Mouse (Mus musculus) spleen, adult 2 months (tissue): ENCODE data around the gene Itga5. TPM values are rescaled to one million over a fixed set of nuclear protein-coding genes. Genes with fewer than 3 reads are reported as not detected.

Experiments used
- DNase-seq, 2 experiments: peaks; one replicate each; pipeline versions ENCODE4 v3.0.0 to v3.0.0-alpha.2; 2012 to 2021; ENCODE audit warnings: low spot score in 2 of 2, low read depth in 1 of 2
- H3K27ac ChIP-seq: fragments of 200-500 bp; 2 replicates; pipeline ENCODE4 v1.5.1; 2012; ENCODE audit warnings: low read length, inconsistent platforms; ENCODE audit not compliant: insufficient read depth
- H3K27me3 ChIP-seq: fragments of 200-500 bp; 2 replicates; pipeline ENCODE4 v1.6.1; 2012; ENCODE audit warnings: mild to moderate bottlenecking, moderate library complexity, low read length, inconsistent platforms; ENCODE audit not compliant: control insufficient read depth, insufficient read depth
- H3K36me3 ChIP-seq: fragments of 200-500 bp; 2 replicates; pipeline ENCODE4 v1.6.1; 2012; ENCODE audit warnings: mild to moderate bottlenecking, low read length, inconsistent platforms; ENCODE audit not compliant: control insufficient read depth, insufficient read depth
- H3K4me1 ChIP-seq: fragments of 200-500 bp; 2 replicates; pipeline ENCODE4 v1.6.1; 2011; ENCODE audit warnings: inconsistent platforms; ENCODE audit not compliant: control insufficient read depth, insufficient read depth, insufficient read length
- H3K4me3 ChIP-seq: fragments of 200-500 bp; 2 replicates; pipeline ENCODE4 v1.5.1; 2011; ENCODE audit warnings: mild to moderate bottlenecking, inconsistent platforms; ENCODE audit not compliant: insufficient read depth, insufficient read length; ENCODE audit errors: extremely low read depth
- CTCF ChIP-seq: fragments of 200-500 bp; IDR thresholded peaks from 2 replicates; pipeline ENCODE4 v1.5.1; 2011; ENCODE audit warnings: mild to moderate bottlenecking, inconsistent platforms; ENCODE audit not compliant: insufficient read depth, insufficient read length, insufficient replicate concordance; ENCODE audit errors: extremely low read depth
- POLR2A ChIP-seq: fragments of 200-500 bp; IDR thresholded peaks from 2 replicates; pipeline ENCODE4 v1.6.1; 2011; ENCODE audit warnings: low read depth, low read length, inconsistent platforms
- WGBS: fragments of 180-500 bp; shearing (Covaris S2); methylation state at CpG from one replicate; pipeline ENCODE4 v1.1.7; 2018; 5-methylcytosine and 5-hydroxymethylcytosine counted together
- polyA plus RNA-seq: library from polyadenylated mRNA; depleted of rRNA; stranded (reverse); fragments of >200 nt; gene quantifications from 2 replicates; pipeline ENCODE4 v1.2.3, GENCODE M21; 2012

Itga5 gene
- polyA plus RNA-seq, 1 experiment: 8.0 TPM

GRCm38 (mm10) chr15:103371741-103372140 lies 5.2 kb upstream of the Itga5 start:
- Histone ChIP-seq H3K4me3 (no peak overlapping the region), H3K4me1 (0 out of 2 replicates have a peak, but pooled peaks cover 2% of the 10 kb centered on the region), H3K27ac (no peak overlapping the region), H3K27me3 (0 out of 2 replicates have a peak, but pooled peaks cover 2% of the 10 kb centered on the region), H3K36me3 (no peaks in the 10 kb centered on the region)
- no peak for TF ChIP-seq POLR2A
- no peak for TF ChIP-seq CTCF
- DNase-seq: no peak
- WGBS: 91% methylated on average over 1 of the region's 1 CpGs

GRCm38 (mm10) chr15:103371208-103371607 lies 4.6 kb upstream of the Itga5 start:
- DNase-seq: no peak
- no peak for TF ChIP-seq POLR2A
- no peak for TF ChIP-seq CTCF

GRCm38 (mm10) chr15:103370462-103370861 lies 3.9 kb upstream of the Itga5 start:
- no peak for DNase-seq
- TF ChIP-seq CTCF (no peak), POLR2A (no peak)
- no peak overlapping the region for H3K4me3 ChIP-seq
- no peak overlapping the region for H3K27ac ChIP-seq
- H3K4me1 ChIP-seq: no peaks in the 10 kb centered on the region
- 29% methylated on average over 4 of the region's 4 CpGs for WGBS
- peaks cover 7% of the 10 kb centered on the region for H3K27me3 ChIP-seq
- no peaks in the 10 kb centered on the region for H3K36me3 ChIP-seq

More at GRCm38 (mm10) chr15:103371208-103371607, 4.6 kb upstream of the Itga5 start:
- Histone ChIP-seq H3K27ac (no peak overlapping the region), H3K27me3 (peaks cover 6% of the 10 kb centered on the region), H3K4me1 (no peaks in the 10 kb centered on the region), H3K36me3 (no peaks in the 10 kb centered on the region), H3K4me3 (no peak overlapping the region)
- WGBS: 55% methylated on average over 2 of the region's 2 CpGs

GRCm38 (mm10) chr15:103369123-103369522 lies 2.6 kb upstream of the Itga5 start:
- Histone ChIP-seq H3K27ac (no peak overlapping the region), H3K4me3 (no peak overlapping the region), H3K36me3 (no peaks in the 10 kb centered on the region), H3K4me1 (no peaks in the 10 kb centered on the region), H3K27me3 (peaks cover 7% of the 10 kb centered on the region)
- no peak for DNase-seq
- TF ChIP-seq CTCF: no peak
- TF ChIP-seq POLR2A: no peak
- 85% methylated on average over 1 of the region's 1 CpGs for WGBS

GRCm38 (mm10) chr15:103368179-103368940 lies 1.8 kb upstream of the Itga5 start:
- no peaks in the 10 kb centered on the region for H3K4me1 ChIP-seq
- no peak for DNase-seq
- 92% methylated on average over 4 of the region's 4 CpGs for WGBS
- no peaks in the 10 kb centered on the region for H3K36me3 ChIP-seq
- no peak overlapping the region for H3K4me3 ChIP-seq
- no peak overlapping the region for H3K27ac ChIP-seq
- no peak for TF ChIP-seq POLR2A
- peaks cover 7% of the 10 kb centered on the region for H3K27me3 ChIP-seq

GRCm38 (mm10) chr15:103365471-103366375 lies 840 bp downstream of the Itga5 start:
- peak in 1 of 2 experiments; percentile 28 for DNase-seq
- WGBS: 2% methylated on average over 51 of the region's 51 CpGs
- TF ChIP-seq CTCF: no peak
- TF ChIP-seq POLR2A: no peak

More at GRCm38 (mm10) chr15:103365471-103366375, 840 bp downstream of the Itga5 start:
- Histone ChIP-seq H3K36me3 (no peaks in the 10 kb centered on the region), H3K27ac (peak overlapping the region; percentile 4; the same call in 1 of the 2 replicates), H3K27me3 (peaks cover 7% of the 10 kb centered on the region), H3K4me3 (peak overlapping the region; percentile 58), H3K4me1 (peaks cover 8% of the 10 kb centered on the region; the same call in 1 of the 2 replicates)
